Mouse (Mus musculus): ENCODE results near the gene Susd1.
"Not testable (repeated sequence)": the region's sequence is repeated elsewhere in the genome, so short reads cannot be mapped to it uniquely, and the experiment has no call there.

Susd1 gene

DNA sequence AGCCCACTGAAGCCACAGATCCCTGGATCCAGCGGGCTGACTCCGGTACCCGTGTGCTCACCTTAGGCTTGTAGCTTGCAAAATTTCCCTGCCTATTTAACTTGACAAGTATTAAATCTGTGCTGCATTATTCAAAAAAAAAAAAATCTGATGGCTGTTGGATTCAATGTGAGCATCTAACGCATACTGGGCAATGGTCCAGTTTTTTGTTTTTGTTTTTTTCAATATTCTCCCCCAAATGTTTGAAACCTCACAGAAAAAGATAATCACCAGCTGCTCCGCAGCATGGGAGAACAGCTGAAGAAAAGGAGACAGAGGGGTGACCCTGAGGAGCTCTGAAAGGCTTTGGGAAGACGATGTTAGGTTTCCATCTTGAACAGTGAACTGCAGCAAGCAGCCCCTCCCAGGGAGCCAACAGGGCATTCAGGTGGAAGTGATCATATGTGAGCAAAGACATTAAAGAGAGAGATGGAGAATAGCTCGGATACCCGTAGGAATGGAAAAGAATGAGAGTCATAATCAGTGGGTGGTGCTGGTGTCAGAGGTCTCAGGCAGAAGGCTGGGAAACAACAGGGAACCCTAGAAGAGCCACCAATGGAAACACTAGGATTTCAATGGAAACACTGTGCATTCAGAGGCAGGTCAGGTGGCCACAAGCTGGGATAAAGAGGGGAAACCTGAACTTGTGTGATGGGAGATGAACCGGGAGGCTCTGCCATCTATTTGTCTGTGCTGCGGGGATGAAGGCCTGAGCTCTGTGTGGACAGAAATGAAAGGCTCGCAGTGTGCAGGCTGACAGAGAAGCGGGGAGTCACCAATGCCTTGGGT lies 117.0 kb downstream of the Susd1 start:
- DNase-seq (ENCODE audit: low read depth): no peak

DNA sequence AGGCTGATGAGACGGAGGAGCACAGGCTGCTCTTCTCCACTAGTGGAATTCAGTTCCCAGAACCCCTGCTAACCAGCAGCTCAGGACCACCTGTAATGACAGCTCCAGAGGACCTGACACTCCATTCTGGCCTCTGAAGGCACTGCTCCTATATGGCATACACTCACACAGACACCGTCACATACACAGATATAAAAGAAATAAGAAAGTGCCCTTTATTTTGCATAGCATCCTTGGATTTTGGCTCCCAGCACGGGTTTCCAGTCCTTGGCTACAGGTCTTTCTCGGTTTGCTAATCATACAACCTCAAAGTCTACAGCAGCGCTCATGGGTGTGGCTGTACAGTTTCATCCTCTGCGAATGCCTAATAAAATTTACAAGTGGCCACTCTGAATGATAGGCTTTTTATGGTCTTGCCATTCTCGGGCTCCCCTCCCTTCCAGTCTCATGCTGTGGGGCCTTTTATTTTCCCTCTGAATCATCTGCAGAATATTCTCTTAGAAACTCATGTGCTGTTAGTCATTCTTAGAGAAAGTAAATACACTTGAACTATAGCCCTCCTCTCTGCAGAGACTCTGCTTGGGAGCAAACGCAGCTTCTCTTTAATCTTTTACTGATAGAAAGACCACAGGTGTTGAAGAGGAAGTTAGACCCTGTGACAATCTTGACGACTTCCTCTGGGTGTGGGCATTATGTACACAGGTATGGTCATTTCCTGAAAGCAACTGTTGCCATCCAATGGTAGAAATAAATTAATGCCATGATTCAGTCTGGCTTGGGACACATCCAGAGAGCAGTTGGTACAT lies 119.1 kb downstream of the Susd1 start:
- DNase-seq (ENCODE audit: low read depth): no peak

DNA sequence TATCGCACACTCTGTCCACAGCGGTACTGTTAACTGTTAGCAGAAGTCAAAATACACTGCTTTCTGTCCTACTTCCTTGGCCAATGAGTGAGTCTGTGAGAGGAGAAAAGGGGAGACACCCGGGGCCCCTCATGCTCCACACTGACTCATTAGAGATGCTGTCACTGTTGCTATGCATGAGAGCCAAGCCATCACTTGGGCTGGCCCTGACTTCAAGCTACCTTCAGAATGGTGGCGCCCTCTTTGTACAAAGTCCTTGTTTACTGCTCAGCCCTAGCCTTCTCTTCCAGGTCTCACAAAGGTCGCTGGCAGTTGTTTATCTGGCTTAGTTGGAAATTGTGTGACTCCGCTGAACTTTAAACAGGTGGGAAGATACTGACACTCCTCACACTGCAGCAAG lies 119.8 kb downstream of the Susd1 start:
- no peak for DNase-seq (ENCODE audit: low read depth)

DNA sequence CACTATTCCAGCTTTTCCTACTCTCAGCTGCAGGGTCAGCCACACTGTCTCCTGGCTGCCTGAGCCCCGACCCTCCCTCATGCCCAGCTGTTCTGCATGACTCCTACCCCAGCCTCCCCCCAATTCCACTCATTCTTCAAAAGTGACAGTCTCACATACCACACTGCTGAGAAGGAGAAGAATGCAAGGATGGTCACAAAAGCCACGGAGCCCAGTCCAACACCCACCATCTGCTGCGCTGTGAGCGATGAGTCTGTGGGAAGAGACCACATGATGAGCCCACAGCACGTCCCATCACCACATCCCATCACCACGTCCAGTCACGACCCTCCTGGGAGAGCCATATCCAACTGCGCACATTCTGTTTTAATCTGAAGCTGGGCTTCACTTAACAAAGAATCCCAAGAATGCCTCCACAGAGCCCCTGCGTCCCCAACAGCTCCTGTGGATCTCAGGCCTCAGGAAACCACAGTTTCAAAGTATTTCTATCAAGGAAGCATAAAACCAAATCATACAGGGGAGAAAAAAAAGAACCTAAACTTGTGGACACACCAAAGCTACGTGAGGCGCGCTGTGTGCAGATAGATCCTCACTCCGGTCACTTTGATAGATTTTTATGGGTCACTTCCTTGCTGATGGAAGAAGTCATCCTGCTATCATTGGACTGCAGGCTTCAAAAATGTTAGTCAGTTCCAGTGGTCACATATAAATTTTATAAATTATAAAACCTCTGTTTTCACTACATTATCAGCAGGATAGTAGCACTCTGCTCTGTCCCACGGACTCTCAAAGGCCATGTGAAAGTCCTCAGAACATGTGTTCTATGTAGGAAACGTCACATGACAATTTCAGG lies 122.7 kb downstream of the Susd1 start:
- no peak for DNase-seq (ENCODE audit: low read depth)

- no peak for DNase-seq (ENCODE audit: low read depth)
Observed at GRCm38 (mm10) chr4:59314939-59315552, 123.4 kb downstream of the Susd1 start.

DNA sequence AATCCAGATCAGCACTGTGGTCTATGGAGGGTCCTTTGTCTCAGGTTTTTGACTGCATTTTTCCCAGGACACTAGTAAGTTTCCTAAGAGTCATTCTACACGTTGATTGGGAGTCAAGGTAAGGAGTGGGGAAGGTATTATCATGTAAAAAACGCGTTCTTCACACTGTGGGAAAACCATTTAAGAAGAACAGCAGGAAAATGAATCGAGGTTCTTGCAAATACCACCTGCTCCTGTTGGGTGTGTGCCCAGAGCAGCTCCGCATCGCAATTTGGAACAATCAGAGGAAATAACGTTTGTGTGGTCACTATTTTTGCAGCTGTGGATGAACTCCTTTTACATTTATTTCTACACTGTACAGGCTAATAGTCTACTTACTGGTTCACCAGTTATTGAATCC lies 125.5 kb downstream of the Susd1 start:
- no peak for DNase-seq (ENCODE audit: low read depth)

GRCm38 (mm10) chr4:59310590-59310989 lies 127.8 kb downstream of the Susd1 start:
- no peak for DNase-seq (ENCODE audit: low read depth)

- DNase-seq (ENCODE audit: low read depth): no peak
Observed at GRCm38 (mm10) chr4:59307841-59308589, 130.4 kb downstream of the Susd1 start.

DNA sequence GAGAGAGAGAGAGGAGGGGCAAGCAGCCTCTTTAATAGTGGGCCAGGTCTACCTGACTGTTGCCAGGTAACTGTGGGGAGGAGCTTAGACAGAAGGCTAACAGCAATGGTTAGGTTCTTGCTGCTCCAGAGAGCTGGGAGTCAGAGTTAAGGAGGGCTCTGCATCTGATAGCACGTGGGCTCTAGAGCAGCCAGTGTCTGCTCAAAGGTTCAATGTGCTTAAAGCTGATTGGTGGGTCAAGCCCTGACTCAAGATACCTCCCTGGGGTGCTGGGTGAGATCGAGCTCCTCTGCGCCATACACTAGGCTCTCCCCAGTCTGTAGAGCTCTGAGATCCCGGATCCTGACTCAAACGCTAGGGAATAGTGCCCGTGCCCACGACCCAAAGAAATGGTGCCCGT lies 136.0 kb downstream of the Susd1 start:
- DNase-seq (ENCODE audit: low read depth): no peak

DNA sequence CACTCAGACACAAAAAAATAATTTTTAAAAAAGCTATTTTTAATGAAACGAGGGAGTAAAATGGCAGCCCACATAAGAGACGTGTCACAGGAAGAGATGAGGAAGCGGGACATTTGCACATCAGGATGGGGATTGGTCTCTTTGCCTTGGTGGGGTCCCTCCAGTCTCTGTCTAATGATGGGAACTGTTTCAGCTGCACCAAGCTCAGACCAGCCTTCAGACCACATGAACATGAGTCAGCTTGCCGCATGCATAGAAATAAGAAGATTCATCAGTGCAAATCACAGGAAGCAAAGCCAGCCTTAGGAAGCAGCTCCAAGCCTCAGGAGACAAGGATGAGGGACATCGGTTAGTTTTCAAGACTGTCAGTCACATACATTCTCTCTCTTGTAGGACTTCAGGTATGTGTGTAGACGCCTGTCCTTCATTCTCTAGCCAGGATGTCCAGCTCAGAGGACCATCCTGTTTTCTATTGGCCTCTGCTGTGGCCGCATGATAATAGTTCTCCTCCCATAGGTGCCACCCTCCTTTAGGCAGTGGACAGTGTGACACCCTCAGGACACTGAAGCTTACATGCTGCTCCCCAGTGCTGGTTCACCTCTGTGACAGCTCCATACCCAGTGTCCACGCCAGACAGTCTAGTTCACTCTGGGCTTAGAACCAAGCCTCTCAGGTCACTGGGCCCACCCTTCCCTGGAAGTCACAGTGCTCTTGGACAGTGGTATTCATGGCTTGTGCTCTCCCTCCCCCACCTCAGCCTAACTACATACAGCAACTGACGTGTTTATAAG lies 137.2 kb downstream of the Susd1 start:
- DNase-seq (ENCODE audit: low read depth): no peak

- DNase-seq (ENCODE audit: low read depth): no peak
Observed at GRCm38 (mm10) chr4:59298719-59299496, 139.5 kb downstream of the Susd1 start.

GRCm38 (mm10) chr4:59295127-59295526 lies 143.3 kb downstream of the Susd1 start:
- no peak for DNase-seq (ENCODE audit: low read depth)

DNA sequence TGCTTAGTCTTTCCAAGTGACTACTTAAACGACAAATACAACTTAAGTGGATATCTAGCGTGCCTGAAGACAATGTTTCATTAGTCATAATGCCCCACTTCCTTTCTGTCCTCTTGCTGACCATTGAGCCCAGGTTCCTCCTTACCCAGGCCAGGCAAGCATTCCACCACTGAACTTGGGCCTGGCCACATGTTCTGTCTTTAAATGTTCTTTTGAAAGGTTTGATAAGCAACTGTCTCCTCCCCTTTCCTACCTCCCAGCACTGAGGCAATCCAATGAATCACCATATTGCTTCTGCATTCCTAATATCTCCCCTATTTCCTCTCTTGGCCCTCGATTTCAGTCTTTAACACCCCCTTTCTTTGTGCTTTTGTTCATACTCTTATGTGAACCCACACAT lies 143.8 kb downstream of the Susd1 start:
- no peak for DNase-seq (ENCODE audit: low read depth)

- DNase-seq (ENCODE audit: low read depth): no peak
Observed at GRCm38 (mm10) chr4:59291914-59292718, 146.3 kb downstream of the Susd1 start.

GRCm38 (mm10) chr4:59290972-59291576 lies 147.4 kb downstream of the Susd1 start:
- no peak for DNase-seq (ENCODE audit: low read depth)

DNA sequence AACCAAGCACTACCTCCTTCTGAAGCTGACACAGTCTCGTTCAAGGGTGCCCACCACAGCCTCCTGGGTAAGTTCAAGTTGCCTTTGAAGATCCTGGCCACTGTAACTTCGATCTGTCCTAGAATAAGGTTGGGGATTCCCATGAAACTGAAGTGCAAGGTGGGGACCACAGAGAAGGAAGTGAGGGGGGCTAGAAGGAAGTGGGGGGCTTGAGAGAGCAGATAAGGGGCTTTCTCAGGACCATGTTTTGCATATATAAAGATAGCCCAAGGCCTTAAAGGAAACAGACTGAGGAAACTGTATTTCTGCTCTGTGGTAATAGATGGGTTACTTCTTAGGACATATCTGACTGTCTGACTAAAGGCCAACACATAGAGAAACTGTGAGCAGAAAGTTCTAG lies 151.3 kb downstream of the Susd1 start:
- DNase-seq (ENCODE audit: low read depth): no peak

DNA sequence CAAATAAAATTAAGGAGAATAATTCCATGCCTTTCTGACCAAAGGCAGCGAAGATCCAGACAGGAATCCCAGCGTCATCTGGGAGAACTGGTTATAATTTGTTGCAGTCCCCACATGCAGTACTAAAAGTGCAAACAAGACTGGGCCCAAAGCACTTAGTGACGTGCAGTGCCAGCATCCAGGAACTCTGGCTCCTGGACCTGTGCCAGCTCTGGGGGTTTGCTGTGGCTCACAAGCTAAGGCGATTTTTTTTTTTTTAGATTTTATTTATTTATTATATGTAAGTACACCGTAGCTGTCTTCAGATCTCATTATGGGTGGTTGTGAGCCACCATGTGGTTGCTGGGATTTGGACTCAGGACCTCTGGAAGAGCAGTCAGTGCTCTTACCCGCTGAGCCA lies 152.1 kb downstream of the Susd1 start:
- DNase-seq (ENCODE audit: low read depth): not testable (repeated sequence)

Data from c-Kit-positive CD71-negative TER-119-negative erythroid progenitor cells, embryonic 14.5 days (primary cell).